Mouse (Mus musculus) forebrain, embryonic 10.5 days (tissue): ENCODE data around the gene Gm7697. TPM values are rescaled to one million over a fixed set of nuclear protein-coding genes. Genes with fewer than 3 reads are reported as not detected.
"Not testable (repeated sequence)": the region's sequence is repeated elsewhere in the genome, so short reads cannot be mapped to it uniquely, and the experiment has no call there.

Source experiments
- DNase-seq: peaks from one replicate; pipeline ENCODE4 v3.0.0-alpha.2; 2017; ENCODE audit warnings: low spot score; ENCODE audit errors: extremely low spot score
- H3K27ac ChIP-seq: fragments of 300-500 bp; sonication (generic); 2 replicates; pipeline ENCODE4 v1.5.1; 2016; ENCODE audit warnings: mild to moderate bottlenecking
- H3K27me3 ChIP-seq: fragments of 300-500 bp; sonication (generic); 2 replicates; pipeline ENCODE4 v1.6.1; 2016; ENCODE audit warnings: mild to moderate bottlenecking; ENCODE audit not compliant: poor library complexity, severe bottlenecking
- H3K36me3 ChIP-seq: fragments of 300-500 bp; sonication (generic); replicated peaks from 2 replicates; pipeline ENCODE4 v1.6.1; 2016; ENCODE audit warnings: mild to moderate bottlenecking, moderate library complexity
- H3K4me1 ChIP-seq: fragments of 300-500 bp; sonication (generic); 2 replicates; pipeline ENCODE4 v1.6.1; 2016
- H3K4me3 ChIP-seq: fragments of 300-500 bp; sonication (generic); 2 replicates; pipeline ENCODE4 v1.5.1; 2016; ENCODE audit warnings: mild to moderate bottlenecking, moderate library complexity
- H3K9me3 ChIP-seq: fragments of 300-500 bp; sonication (generic); 2 replicates; pipeline ENCODE4 v1.6.1; 2016; ENCODE audit warnings: mild to moderate bottlenecking, moderate library complexity
- WGBS: fragments of 180-500 bp; shearing (Covaris S2); methylation state at CpG from one replicate; pipeline ENCODE4 v1.1.7; 2016; 5-methylcytosine and 5-hydroxymethylcytosine counted together
- polyA plus RNA-seq: library from polyadenylated mRNA; unstranded; fragments of >200 nt; fragmentation: Nextera tagmentation; extraction: Ambion mirVana; gene quantifications from 2 replicates; pipeline ENCODE4 v1.2.1, GENCODE M21; 2016

Gm7697 gene
- polyA plus RNA-seq, result not detected in 2 replicates

GRCm38 (mm10) chr8:69522876-69523275 is at the start of gene Gm7697:
Gene Gm7697, minus strand, starts transcription at chr8:69522976.
- not testable (repeated sequence) for H3K27me3 ChIP-seq, H3K9me3 ChIP-seq, H3K4me1 ChIP-seq, H3K36me3 ChIP-seq, DNase-seq, H3K4me3 ChIP-seq, H3K27ac ChIP-seq
- WGBS, result 92% methylated on average over 3 of the region's 3 CpGs

DNA sequence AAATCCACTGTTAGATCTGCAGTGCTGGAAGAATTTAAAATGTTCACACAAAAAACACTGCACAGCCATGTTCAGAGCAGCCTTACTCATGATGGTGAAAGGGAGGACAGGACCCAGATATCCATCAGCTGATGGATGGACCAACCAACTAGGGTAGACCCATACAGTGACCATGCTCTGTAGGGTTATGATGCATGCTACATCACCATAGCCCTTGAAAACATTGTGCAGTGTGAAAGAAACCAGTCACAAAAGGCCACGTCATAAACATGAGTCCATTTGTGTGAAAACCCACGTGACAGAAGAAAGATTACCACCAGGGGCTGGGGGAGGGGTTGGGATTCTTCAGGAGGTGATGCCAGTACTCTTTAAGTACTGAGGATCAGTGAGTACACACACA is 28.5 kb upstream of the Gm7697 start:
- H3K9me3 ChIP-seq, H3K27me3 ChIP-seq, H3K27ac ChIP-seq, H3K4me1 ChIP-seq, H3K4me3 ChIP-seq, DNase-seq, H3K36me3 ChIP-seq: not testable (repeated sequence)
- WGBS, result 51% methylated on average over 2 of the region's 2 CpGs

GRCm38 (mm10) chr8:69549556-69549955 is 26.8 kb upstream of the Gm7697 start:
- not testable (repeated sequence) for H3K27me3 ChIP-seq, H3K4me1 ChIP-seq, H3K27ac ChIP-seq, H3K4me3 ChIP-seq, H3K36me3 ChIP-seq, H3K9me3 ChIP-seq
- 7% methylated on average over 8 of the region's 8 CpGs for WGBS
- DNase-seq, result peak; percentile 26

GRCm38 (mm10) chr8:69548114-69548513 is 25.3 kb upstream of the Gm7697 start:
- H3K27ac ChIP-seq, H3K4me3 ChIP-seq, H3K27me3 ChIP-seq, H3K9me3 ChIP-seq, H3K36me3 ChIP-seq, H3K4me1 ChIP-seq, DNase-seq: not testable (repeated sequence)
- 88% methylated on average over 3 of the region's 3 CpGs for WGBS

DNA sequence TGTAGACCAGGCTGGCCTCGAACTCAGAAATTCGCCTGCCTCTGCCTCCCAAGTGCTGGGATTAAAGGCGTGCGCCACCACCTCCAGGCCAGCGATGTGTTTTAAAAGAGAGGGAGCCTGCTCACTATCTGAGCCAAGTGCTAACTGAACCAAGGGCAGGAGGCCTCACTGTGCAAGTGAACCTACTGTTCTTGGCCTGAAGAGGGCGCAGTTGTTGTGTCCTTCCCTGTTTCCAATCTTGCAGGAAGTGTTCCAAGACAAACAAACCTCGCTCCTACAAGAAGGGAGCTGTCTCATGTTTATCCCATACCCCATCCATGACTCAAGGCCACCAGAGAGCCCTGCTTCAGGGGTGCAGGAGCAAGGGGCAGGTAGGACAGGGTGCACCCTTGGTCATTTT is 24.4 kb upstream of the Gm7697 start:
- not testable (repeated sequence) for H3K9me3 ChIP-seq, H3K4me3 ChIP-seq, H3K27ac ChIP-seq, H3K4me1 ChIP-seq, H3K27me3 ChIP-seq, H3K36me3 ChIP-seq, DNase-seq
- WGBS, result 71% methylated on average over 7 of the region's 7 CpGs

DNA sequence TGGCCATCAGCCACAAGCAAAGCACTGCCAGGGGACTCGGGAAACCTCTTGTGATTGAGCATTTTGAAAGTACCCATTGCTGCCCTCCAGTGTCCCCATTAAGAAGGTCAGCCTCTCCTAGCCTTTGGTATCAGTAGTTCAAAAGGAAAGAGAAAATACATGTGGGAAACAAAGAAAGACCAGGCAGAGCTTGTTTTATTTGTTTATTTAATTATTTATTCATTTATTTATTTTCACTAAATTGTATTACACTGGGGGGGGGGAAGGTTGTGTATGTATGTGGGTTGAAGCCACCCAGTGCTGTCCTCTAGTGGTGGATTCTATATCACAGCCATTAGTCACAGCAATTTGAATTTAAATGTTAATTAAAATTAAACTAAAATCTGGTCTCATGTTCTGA is 22.2 kb upstream of the Gm7697 start:
- not testable (repeated sequence) for DNase-seq, H3K9me3 ChIP-seq, H3K27ac ChIP-seq, H3K4me3 ChIP-seq, H3K36me3 ChIP-seq, H3K4me1 ChIP-seq, H3K27me3 ChIP-seq
- WGBS, result 56% methylated on average over 1 of the region's 1 CpGs

- 91% methylated on average over 13 of the region's 13 CpGs for WGBS
- H3K4me1 ChIP-seq, result not testable (repeated sequence)
These were observed 21.7 kb upstream of the Gm7697 start for GRCm38 (mm10) chr8:69544511-69544910.

GRCm38 (mm10) chr8:69543984-69544383 is 21.2 kb upstream of the Gm7697 start:
- DNase-seq, H3K27me3 ChIP-seq, H3K4me3 ChIP-seq, H3K9me3 ChIP-seq, H3K27ac ChIP-seq, H3K4me1 ChIP-seq, H3K36me3 ChIP-seq: not testable (repeated sequence)
- 95% methylated on average over 6 of the region's 6 CpGs for WGBS

More at GRCm38 (mm10) chr8:69544511-69544910, 21.7 kb upstream of the Gm7697 start:
- not testable (repeated sequence) for H3K9me3 ChIP-seq, H3K36me3 ChIP-seq, H3K27ac ChIP-seq, H3K4me3 ChIP-seq, H3K27me3 ChIP-seq, DNase-seq

- H3K9me3 ChIP-seq, H3K4me1 ChIP-seq, H3K36me3 ChIP-seq, H3K27me3 ChIP-seq, H3K4me3 ChIP-seq, H3K27ac ChIP-seq, DNase-seq: not testable (repeated sequence)
- WGBS, result 88% methylated on average over 7 of the region's 7 CpGs
These were observed 18.0 kb upstream of the Gm7697 start for GRCm38 (mm10) chr8:69540764-69541163.

GRCm38 (mm10) chr8:69540331-69540730 is 17.6 kb upstream of the Gm7697 start:
- not testable (repeated sequence) for H3K4me1 ChIP-seq, H3K27me3 ChIP-seq, H3K36me3 ChIP-seq, H3K9me3 ChIP-seq, H3K4me3 ChIP-seq, DNase-seq, H3K27ac ChIP-seq
- 67% methylated on average over 1 of the region's 1 CpGs for WGBS

- H3K9me3 ChIP-seq, H3K4me1 ChIP-seq, DNase-seq, H3K4me3 ChIP-seq, H3K36me3 ChIP-seq, H3K27ac ChIP-seq, H3K27me3 ChIP-seq: not testable (repeated sequence)
- 82% methylated on average over 3 of the region's 3 CpGs for WGBS
These were observed 47.8 kb downstream of the Gm7697 start for GRCm38 (mm10) chr8:69474946-69475345.

- not testable (repeated sequence) for H3K4me1 ChIP-seq, H3K27me3 ChIP-seq, DNase-seq, H3K36me3 ChIP-seq, H3K27ac ChIP-seq, H3K4me3 ChIP-seq, H3K9me3 ChIP-seq
- WGBS, result 94% methylated on average over 2 of the region's 3 CpGs
These were observed 69.3 kb downstream of the Gm7697 start, which contains the start of gene Gm9495 for GRCm38 (mm10) chr8:69453465-69453864. Gene Gm9495, minus strand, starts transcription at chr8:69453565.
